Mouse (Mus musculus): ENCODE measurements at regions not wholly inside any gene's neighbourhood (a gene's known extent, or its start where the extent isn't known, plus 50 kb on each side); places are given as distances from the start of the nearest gene placed in this dataset.

GRCm38 (mm10) chr2:148264111-148264730 lies 130.9 kb upstream of the Sstr4 start:
- TF ChIP-seq POLR2A (IDR thresholded peaks at IDR 0.05; ENCODE audit: borderline replicate concordance, extremely low read depth, insufficient read depth, insufficient read length) = no peak
- Histone ChIP-seq H3K9me3 (ENCODE audit: control insufficient read depth, low read length) (no peaks in the 10 kb centered on the region), H3K4me3 (replicated peaks; ENCODE audit: low read length) (no peak overlapping the region), H3K27me3 (ENCODE audit: control insufficient read depth, insufficient read depth, low read length) (no peaks in the 10 kb centered on the region), H3K27ac (replicated peaks; ENCODE audit: low read depth, low read length) (no peak overlapping the region), H3K9ac (ENCODE audit: low read depth, low read length, severe bottlenecking) (no peak overlapping the region), H3K4me1 (ENCODE audit: control insufficient read depth, insufficient read depth, low read length) (no peaks in the 10 kb centered on the region), H3K36me3 (ENCODE audit: control insufficient read depth, insufficient read depth, low read length) (no peaks in the 10 kb centered on the region), H3K4me2 (replicated peaks; ENCODE audit: low read depth, low read length, severe bottlenecking) (no peak overlapping the region)
- WGBS = 61% methylated on average over 3 of the region's 3 CpGs
- ATAC-seq (ENCODE audit: low FRiP score, low read depth) (no peak), DNase-seq (ENCODE audit: low spot score) (no peak)

DNA sequence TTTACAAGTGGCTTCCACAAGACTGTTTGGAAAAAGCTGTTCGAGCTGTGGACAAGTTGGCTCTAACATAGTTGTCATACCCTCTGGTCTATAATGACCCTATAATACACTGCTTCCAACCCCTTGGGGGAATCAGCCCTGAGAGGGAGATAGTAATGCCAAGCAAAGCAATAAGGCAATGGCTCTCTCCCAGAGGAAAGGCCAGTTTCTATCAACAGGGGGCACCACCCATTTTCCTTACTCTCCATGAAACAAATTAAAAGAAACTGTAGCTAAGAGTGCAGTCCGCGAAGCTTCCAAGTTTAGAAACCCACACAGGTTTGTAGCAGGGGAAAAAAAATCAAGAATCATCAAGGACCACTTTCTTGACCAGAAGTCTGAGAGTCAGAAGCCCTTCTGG lies 115.9 kb upstream of the Sstr4 start:
- no peaks in the 10 kb centered on the region for H3K36me3 ChIP-seq (ENCODE audit: control insufficient read depth, insufficient read depth, low read length)
- no peak for DNase-seq (ENCODE audit: low spot score)
- TF ChIP-seq POLR2A (IDR thresholded peaks at IDR 0.05; ENCODE audit: borderline replicate concordance, extremely low read depth, insufficient read depth, insufficient read length) = no peak
- H3K4me3 ChIP-seq (replicated peaks; ENCODE audit: low read length) = no peak overlapping the region
- 83% methylated on average over 3 of the region's 3 CpGs for WGBS
- H3K4me1 ChIP-seq (ENCODE audit: control insufficient read depth, insufficient read depth, low read length) = no peaks in the 10 kb centered on the region
- no peaks in the 10 kb centered on the region for H3K27me3 ChIP-seq (ENCODE audit: control insufficient read depth, insufficient read depth, low read length)
- H3K4me2 ChIP-seq (replicated peaks; ENCODE audit: low read depth, low read length, severe bottlenecking) = no peak overlapping the region
- no peaks in the 10 kb centered on the region for H3K9me3 ChIP-seq (ENCODE audit: control insufficient read depth, low read length)
- H3K27ac ChIP-seq (replicated peaks; ENCODE audit: low read depth, low read length) = no peak overlapping the region
- no peak overlapping the region for H3K9ac ChIP-seq (ENCODE audit: low read depth, low read length, severe bottlenecking)
- no peak for ATAC-seq (ENCODE audit: low FRiP score, low read depth)

DNA sequence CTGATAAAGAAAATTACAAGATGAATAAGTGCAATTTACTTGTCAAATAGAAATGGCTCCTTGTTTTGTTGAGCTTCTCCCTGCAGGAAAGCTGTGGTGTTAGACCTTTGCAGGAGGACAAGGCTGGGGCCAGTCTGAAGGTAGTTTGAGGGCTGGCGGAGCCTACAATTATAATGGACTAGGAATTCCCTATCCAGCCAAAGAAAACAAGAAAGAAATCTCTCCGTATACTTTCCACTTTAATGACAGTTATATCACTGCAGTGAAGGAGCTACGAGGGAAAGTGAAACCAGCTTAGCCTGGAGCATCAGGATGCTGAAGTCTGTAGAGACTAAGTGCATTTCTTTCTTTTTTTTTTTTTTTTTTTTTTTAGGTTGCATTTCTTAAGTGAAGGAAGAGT lies 104.8 kb upstream of the Sstr4 start:
- no peak overlapping the region for H3K4me2 ChIP-seq (replicated peaks; ENCODE audit: low read depth, low read length, severe bottlenecking)
- no peaks in the 10 kb centered on the region for H3K4me1 ChIP-seq (ENCODE audit: control insufficient read depth, insufficient read depth, low read length)
- no peak overlapping the region for H3K27ac ChIP-seq (replicated peaks; ENCODE audit: low read depth, low read length)
- ATAC-seq (ENCODE audit: low FRiP score, low read depth) (no peak), DNase-seq (ENCODE audit: low spot score) (no peak)
- H3K9ac ChIP-seq (ENCODE audit: low read depth, low read length, severe bottlenecking) = no peak overlapping the region
- H3K4me3 ChIP-seq (replicated peaks; ENCODE audit: low read length) = no peak overlapping the region
- no peak for TF ChIP-seq POLR2A (IDR thresholded peaks at IDR 0.05; ENCODE audit: borderline replicate concordance, extremely low read depth, insufficient read depth, insufficient read length)
- 60% methylated on average over 3 of the region's 3 CpGs for WGBS
- no peaks in the 10 kb centered on the region for H3K27me3 ChIP-seq (ENCODE audit: control insufficient read depth, insufficient read depth, low read length)
- H3K36me3 ChIP-seq (ENCODE audit: control insufficient read depth, insufficient read depth, low read length) = no peaks in the 10 kb centered on the region
- no peaks in the 10 kb centered on the region for H3K9me3 ChIP-seq (ENCODE audit: control insufficient read depth, low read length)

DNA sequence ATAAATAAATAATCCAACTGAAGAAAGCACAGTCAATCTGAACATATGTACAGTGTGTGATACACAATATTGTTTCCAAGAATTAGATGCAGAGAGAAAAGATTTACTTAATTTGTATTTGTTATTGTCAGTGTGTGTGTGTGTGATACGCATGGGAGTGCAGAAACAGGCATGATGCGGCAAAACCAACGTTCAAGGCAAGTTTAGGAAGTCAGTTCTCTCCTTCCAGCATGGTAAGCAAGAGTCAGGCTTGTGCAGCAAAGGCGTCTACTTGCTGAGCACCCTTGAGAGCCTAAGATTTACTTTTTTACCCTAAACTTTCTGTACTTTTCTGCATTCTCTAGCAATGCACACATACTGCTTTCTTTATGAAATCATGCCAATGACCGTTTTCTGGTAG lies 102.7 kb upstream of the Sstr4 start:
- TF ChIP-seq POLR2A (IDR thresholded peaks at IDR 0.05; ENCODE audit: borderline replicate concordance, extremely low read depth, insufficient read depth, insufficient read length) = no peak
- no peak for DNase-seq (ENCODE audit: low spot score)

GRCm38 (mm10) chr2:148292895-148293294 lies 102.2 kb upstream of the Sstr4 start:
- DNase-seq (ENCODE audit: low spot score) = no peak
- H3K27ac ChIP-seq (replicated peaks; ENCODE audit: low read depth, low read length) = no peak overlapping the region

More for the DNA sequence above, 102.7 kb upstream of the Sstr4 start:
- H3K27me3 ChIP-seq (ENCODE audit: control insufficient read depth, insufficient read depth, low read length) = no peaks in the 10 kb centered on the region
- H3K9me3 ChIP-seq (ENCODE audit: control insufficient read depth, low read length) = no peaks in the 10 kb centered on the region
- H3K9ac ChIP-seq (ENCODE audit: low read depth, low read length, severe bottlenecking) = no peak overlapping the region
- H3K4me3 ChIP-seq (replicated peaks; ENCODE audit: low read length) = no peak overlapping the region
- no peaks in the 10 kb centered on the region for H3K4me1 ChIP-seq (ENCODE audit: control insufficient read depth, insufficient read depth, low read length)
- WGBS = 82% methylated on average over 5 of the region's 5 CpGs
- no peak overlapping the region for H3K4me2 ChIP-seq (replicated peaks; ENCODE audit: low read depth, low read length, severe bottlenecking)
- ATAC-seq (ENCODE audit: low FRiP score, low read depth) = no peak
- no peak overlapping the region for H3K27ac ChIP-seq (replicated peaks; ENCODE audit: low read depth, low read length)
- H3K36me3 ChIP-seq (ENCODE audit: control insufficient read depth, insufficient read depth, low read length) = no peaks in the 10 kb centered on the region

DNA sequence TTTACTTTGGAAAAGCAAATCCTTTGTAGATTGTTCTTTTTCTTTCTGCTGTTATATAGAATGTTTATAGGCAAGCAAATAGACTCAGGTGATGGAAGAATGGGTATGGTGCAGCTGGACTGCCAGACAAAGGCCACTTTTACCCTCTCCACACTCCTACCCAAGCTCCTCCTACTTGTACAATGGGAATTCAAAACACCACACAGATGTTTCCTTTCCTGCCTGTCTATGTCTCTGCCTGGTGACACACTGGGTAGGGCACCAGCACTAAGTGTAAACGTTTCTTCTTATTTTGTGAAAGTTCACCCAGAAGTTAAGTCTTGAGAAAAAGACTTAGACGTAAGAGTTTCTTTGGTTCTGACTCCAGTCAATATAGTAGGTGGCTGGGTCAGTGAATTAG lies 94.3 kb upstream of the Sstr4 start:
- DNase-seq (ENCODE audit: low spot score) (no peak), ATAC-seq (ENCODE audit: low FRiP score, low read depth) (no peak)
- no peak overlapping the region for H3K4me2 ChIP-seq (replicated peaks; ENCODE audit: low read depth, low read length, severe bottlenecking)
- H3K4me3 ChIP-seq (replicated peaks; ENCODE audit: low read length) = no peak overlapping the region
- no peaks in the 10 kb centered on the region for H3K36me3 ChIP-seq (ENCODE audit: control insufficient read depth, insufficient read depth, low read length)
- no peak overlapping the region for H3K27ac ChIP-seq (replicated peaks; ENCODE audit: low read depth, low read length)
- WGBS = 73% methylated on average over 2 of the region's 2 CpGs
- TF ChIP-seq POLR2A (IDR thresholded peaks at IDR 0.05; ENCODE audit: borderline replicate concordance, extremely low read depth, insufficient read depth, insufficient read length) = no peak
- H3K4me1 ChIP-seq (ENCODE audit: control insufficient read depth, insufficient read depth, low read length) = no peaks in the 10 kb centered on the region
- no peaks in the 10 kb centered on the region for H3K9me3 ChIP-seq (ENCODE audit: control insufficient read depth, low read length)
- no peaks in the 10 kb centered on the region for H3K27me3 ChIP-seq (ENCODE audit: control insufficient read depth, insufficient read depth, low read length)
- H3K9ac ChIP-seq (ENCODE audit: low read depth, low read length, severe bottlenecking) = no peak overlapping the region

More at GRCm38 (mm10) chr2:148292895-148293294, 102.2 kb upstream of the Sstr4 start:
- H3K4me2 ChIP-seq (replicated peaks; ENCODE audit: low read depth, low read length, severe bottlenecking) = no peak overlapping the region
- no peak for ATAC-seq (ENCODE audit: low FRiP score, low read depth)
- no peaks in the 10 kb centered on the region for H3K27me3 ChIP-seq (ENCODE audit: control insufficient read depth, insufficient read depth, low read length)
- no peaks in the 10 kb centered on the region for H3K4me1 ChIP-seq (ENCODE audit: control insufficient read depth, insufficient read depth, low read length)
- H3K4me3 ChIP-seq (replicated peaks; ENCODE audit: low read length) = no peak overlapping the region
- no peaks in the 10 kb centered on the region for H3K9me3 ChIP-seq (ENCODE audit: control insufficient read depth, low read length)
- H3K9ac ChIP-seq (ENCODE audit: low read depth, low read length, severe bottlenecking) = no peak overlapping the region
- no peak for TF ChIP-seq POLR2A (IDR thresholded peaks at IDR 0.05; ENCODE audit: borderline replicate concordance, extremely low read depth, insufficient read depth, insufficient read length)
- 42% methylated on average over 2 of the region's 2 CpGs for WGBS
- no peaks in the 10 kb centered on the region for H3K36me3 ChIP-seq (ENCODE audit: control insufficient read depth, insufficient read depth, low read length)

Data from limb, embryonic 14.5 days (tissue).